Mouse (Mus musculus): Measurements from ENCODE around the gene Sv2a. TPM values are rescaled to one million over a fixed set of nuclear protein-coding genes. Genes with fewer than 3 reads are reported as not detected.
A peak's percentile ranks its signal among the peaks of the same experiment; 100 is the strongest.
"Not testable (repeated sequence)": the region's sequence is repeated elsewhere in the genome, so short reads cannot be mapped to it uniquely, and the experiment has no call there.

Gene Sv2a
- polyA plus RNA-seq, 1 experiment from 2014 or later: 6.4 TPM

DNA sequence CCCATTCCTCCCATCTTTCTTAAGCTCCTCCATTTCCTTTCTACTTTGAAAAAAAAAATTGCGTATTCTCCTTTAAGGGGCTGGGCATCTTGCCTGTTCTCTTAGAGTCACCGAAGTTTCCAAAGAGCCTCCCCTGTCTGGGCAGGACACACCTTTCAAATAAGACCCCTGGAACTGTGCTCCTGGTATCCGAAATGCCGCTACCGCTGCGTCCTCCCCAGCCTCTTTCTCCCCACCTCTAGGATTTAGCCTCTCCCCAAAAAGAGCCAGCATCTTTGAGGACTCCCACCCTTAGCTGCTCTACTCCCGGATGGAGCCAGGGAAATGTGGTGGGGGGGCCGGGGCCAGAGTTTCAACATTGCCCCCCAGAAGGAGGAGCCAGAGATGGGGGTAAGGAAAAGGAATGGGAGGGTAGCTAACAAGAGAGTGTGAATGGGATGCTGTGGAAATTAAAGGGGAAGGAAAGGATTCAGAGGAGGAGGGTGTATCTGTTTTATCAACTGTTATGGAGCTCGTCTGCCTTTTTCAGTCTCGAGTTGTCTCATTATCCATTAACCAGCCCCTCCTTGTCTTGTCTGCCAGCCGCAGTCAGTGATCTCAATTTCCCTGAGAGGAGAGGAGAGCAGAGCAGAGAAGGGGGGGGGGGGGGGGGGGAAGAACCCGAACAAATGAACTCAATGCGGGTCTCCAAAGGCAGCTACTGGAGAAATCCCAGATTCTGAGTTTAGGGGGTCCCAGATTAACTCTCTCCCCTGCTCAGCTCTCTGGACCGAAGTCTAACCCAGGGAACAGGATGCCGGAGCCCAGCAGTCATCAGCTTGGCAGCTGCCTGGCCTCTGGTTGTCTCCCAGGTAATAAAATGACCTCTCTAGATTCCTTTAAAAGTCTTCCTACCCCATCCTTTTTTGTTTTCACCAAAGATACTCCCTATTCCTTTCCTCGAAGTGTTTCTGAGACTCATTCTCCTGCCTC is 18.8 kb upstream of the Sv2a start, which contains the start of gene Mtmr11:
TSS of gene Mtmr11 (plus strand) at position 136 of the 972 bp plus-strand sequence.
- peak within 1 kb of the TSS; percentile 54 for H3K4me3 ChIP-seq (replicated peaks)
- H3K4me1 ChIP-seq: peaks cover 13% of the 10 kb centered on the region
- peak within 1 kb of the TSS; percentile 41; the same call in 1 of the 2 replicates for H3K9ac ChIP-seq
- H3K4me2 ChIP-seq: peak within 1 kb of the TSS; percentile 92
- H3K9me3 ChIP-seq: no peaks in the 10 kb centered on the region
- peak within 1 kb of the TSS; percentile 85 for H3K27ac ChIP-seq
- no peaks in the 10 kb centered on the region for H3K36me3 ChIP-seq
- H3K27me3 ChIP-seq (replicated peaks): no peaks in the 10 kb centered on the region
- 5% methylated on average over 16 of the region's 16 CpGs for WGBS
- ATAC-seq (ENCODE audit: insufficient read depth, low FRiP score, low read depth): no peak

DNA sequence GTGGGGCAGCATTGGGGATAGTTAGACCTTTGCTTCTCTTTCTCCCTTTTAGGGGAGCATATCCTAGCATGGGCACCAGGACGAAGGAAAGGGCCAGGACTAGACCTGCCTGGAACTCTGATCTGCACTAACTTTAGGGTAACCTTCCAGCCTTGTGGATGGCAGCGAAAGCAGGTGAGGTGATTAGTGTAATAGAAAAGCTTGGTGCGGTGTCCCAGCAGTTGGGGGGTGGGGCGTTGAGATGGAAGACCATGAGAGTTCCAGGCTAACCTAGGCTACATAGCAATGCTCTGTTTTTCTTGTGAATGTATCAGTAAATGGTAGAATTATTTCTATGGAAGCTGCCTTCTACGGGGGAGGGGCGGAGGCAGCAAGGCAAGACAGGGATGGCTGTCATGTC is 17.9 kb upstream of the Sv2a start:
- peak overlapping the region; percentile 54; the same call in 1 of the 2 replicates for H3K4me3 ChIP-seq (replicated peaks)
- peak overlapping the region; percentile 85; the same call in 1 of the 2 replicates for H3K27ac ChIP-seq
- peaks cover 13% of the 10 kb centered on the region for H3K4me1 ChIP-seq
- no peak overlapping the region for H3K9ac ChIP-seq
- no peaks in the 10 kb centered on the region for H3K9me3 ChIP-seq
- no peaks in the 10 kb centered on the region for H3K27me3 ChIP-seq (replicated peaks)
- H3K4me2 ChIP-seq: peak overlapping the region; percentile 10; the same call in 1 of the 2 replicates
- 90% methylated on average over 6 of the region's 6 CpGs for WGBS
- H3K36me3 ChIP-seq: no peaks in the 10 kb centered on the region
- ATAC-seq (ENCODE audit: insufficient read depth, low FRiP score, low read depth): no peak

DNA sequence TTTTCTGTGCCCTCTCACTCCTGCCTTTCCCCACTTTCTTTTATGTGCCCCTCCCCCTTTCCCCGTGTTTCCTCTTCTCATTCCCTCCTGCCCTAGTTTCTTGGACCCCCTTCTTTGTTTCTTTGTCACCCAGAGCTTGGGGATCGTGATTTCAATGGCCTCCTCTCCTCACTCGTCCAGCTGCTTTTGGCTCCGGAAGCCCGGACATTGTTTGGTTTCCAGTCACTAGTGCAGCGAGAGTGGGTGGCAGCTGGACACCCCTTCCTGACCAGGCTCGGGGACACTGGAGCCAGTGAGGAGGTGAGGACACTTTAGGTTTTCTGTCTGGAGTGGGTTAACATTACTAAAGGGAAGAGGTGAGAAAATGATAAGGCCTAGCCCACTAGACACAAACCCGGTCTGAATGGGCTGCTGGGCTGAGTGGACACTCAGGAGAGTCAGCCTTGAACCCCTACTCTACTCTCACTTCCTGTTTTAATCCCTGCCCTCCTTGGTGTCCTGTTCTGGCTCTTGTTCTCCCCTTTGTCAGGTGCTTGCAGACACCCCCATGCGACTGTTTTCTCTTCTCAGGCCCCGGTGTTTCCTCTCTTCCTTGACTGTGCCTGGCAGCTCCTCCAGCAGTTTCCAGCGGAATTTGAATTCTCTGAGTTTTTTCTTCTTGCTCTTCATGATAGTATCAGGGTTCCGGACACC is 12.3 kb upstream of the Sv2a start:
- no peak for ATAC-seq (ENCODE audit: insufficient read depth, low FRiP score, low read depth)
- Histone ChIP-seq H3K27me3 (replicated peaks) (no peaks in the 10 kb centered on the region), H3K4me3 (replicated peaks) (no peak overlapping the region), H3K9ac (no peak overlapping the region), H3K9me3 (no peaks in the 10 kb centered on the region), H3K4me1 (peaks cover 15% of the 10 kb centered on the region), H3K27ac (no peak overlapping the region), H3K4me2 (no peak overlapping the region), H3K36me3 (no peaks in the 10 kb centered on the region)
- 72% methylated on average over 12 of the region's 12 CpGs for WGBS

DNA sequence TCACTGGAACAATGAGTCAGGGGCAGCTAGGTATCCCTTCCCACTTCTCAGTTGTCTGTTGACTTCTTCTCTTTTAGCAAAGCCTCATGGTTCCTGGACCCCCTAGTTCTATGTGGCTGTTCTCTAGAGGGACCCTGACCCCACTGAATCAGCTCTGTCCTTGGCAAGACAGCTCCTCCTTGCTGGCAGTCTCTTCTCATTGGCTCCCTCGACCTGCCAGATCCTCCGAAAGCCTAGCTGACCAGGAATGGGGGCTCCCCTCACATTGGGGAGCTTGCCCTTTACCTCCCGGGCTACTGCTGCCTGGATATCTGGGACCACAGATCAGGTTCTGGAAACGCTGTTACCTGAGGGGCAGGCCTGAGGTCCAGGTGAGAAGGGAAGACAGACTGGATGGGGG is 10.7 kb upstream of the Sv2a start:
- Histone ChIP-seq H3K36me3 (no peaks in the 10 kb centered on the region), H3K9me3 (no peaks in the 10 kb centered on the region), H3K4me1 (peaks cover 20% of the 10 kb centered on the region), H3K4me3 (replicated peaks) (no peak overlapping the region), H3K27me3 (replicated peaks) (no peaks in the 10 kb centered on the region), H3K4me2 (no peak overlapping the region), H3K9ac (no peak overlapping the region), H3K27ac (peak overlapping the region; percentile 99; the same call in 1 of the 2 replicates)
- ATAC-seq (ENCODE audit: insufficient read depth, low FRiP score, low read depth): no peak
- whole genome bisulfite sequencing: 94% methylated on average over 4 of the region's 4 CpGs

DNA sequence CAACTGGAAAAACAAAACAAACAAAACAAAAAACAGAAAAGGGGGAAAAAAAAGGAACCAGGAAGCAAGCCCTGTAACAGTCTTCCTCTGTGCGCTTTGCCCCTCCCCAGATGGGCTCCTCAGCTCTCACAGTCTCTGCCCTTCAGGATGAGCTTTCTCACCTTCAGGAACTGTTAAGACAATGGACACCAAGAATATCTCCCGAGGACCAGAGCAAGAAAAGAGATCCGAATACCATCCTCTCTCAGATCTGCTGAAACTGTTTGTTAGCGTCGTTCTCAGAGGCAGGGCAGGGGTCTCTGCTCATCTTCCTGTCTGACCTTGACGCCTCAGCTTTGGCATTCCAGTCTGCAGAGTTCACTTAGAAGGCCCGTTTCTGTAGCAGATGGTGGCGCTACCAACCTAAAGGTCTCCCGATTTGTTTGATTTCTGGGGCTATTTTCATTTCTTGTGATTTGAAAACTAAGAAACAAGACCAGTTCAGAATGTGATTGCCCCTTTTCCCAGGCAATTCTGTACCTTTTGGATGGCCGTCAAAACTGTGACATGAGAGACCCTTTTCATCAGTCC is 9.9 kb upstream of the Sv2a start:
- 52% methylated on average over 10 of the region's 10 CpGs for WGBS
- peak overlapping the region; percentile 95; the same call in 1 of the 2 replicates for H3K4me3 ChIP-seq (replicated peaks)
- no peaks in the 10 kb centered on the region for H3K27me3 ChIP-seq (replicated peaks)
- no peak for ATAC-seq (ENCODE audit: insufficient read depth, low FRiP score, low read depth)
- no peaks in the 10 kb centered on the region for H3K9me3 ChIP-seq
- H3K4me1 ChIP-seq: peaks cover 20% of the 10 kb centered on the region
- peak overlapping the region; percentile 89 for H3K4me2 ChIP-seq
- peak overlapping the region; percentile 99 for H3K27ac ChIP-seq
- peak overlapping the region; percentile 65; the same call in 1 of the 2 replicates for H3K9ac ChIP-seq
- no peaks in the 10 kb centered on the region for H3K36me3 ChIP-seq

DNA sequence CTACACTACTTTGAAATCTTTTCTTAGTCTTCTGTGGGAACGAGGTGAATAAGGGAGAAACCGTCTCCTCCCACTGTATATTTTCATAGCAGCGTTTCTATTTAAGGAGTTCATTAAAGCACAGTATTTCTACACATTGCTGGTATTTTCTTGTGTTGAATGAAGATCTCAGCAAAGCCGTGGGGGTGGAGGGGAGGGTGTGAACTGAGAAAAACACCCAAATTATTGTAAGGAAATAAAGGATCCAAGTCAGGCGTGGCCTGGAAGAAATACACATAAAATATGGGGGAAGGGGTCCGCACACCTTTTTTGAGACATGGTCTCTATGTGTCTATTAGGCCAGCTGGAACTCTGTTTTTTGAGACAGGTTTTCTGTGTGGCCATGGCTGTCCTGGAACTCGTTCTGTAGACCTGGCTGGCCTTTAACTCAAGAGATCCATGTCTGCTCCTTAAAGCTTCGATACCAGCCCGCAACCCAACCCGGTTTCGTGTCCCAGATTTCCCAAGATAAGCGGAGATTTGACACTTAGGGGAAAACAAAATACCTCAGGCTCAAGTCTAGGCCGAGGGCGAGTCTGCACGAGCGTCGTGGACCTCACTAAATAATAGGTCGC is 9.3 kb upstream of the Sv2a start:
- WGBS: 13% methylated on average over 18 of the region's 18 CpGs
- ATAC-seq (ENCODE audit: insufficient read depth, low FRiP score, low read depth): no peak
- peak overlapping the region; percentile 65 for H3K9ac ChIP-seq
- H3K4me3 ChIP-seq (replicated peaks): peak overlapping the region; percentile 95
- peak overlapping the region; percentile 99 for H3K27ac ChIP-seq
- no peaks in the 10 kb centered on the region for H3K9me3 ChIP-seq
- H3K4me1 ChIP-seq: peaks cover 20% of the 10 kb centered on the region
- no peaks in the 10 kb centered on the region for H3K27me3 ChIP-seq (replicated peaks)
- H3K36me3 ChIP-seq: peaks cover 5% of the 10 kb centered on the region; the same call in 1 of the 2 replicates
- H3K4me2 ChIP-seq: peak overlapping the region; percentile 89

DNA sequence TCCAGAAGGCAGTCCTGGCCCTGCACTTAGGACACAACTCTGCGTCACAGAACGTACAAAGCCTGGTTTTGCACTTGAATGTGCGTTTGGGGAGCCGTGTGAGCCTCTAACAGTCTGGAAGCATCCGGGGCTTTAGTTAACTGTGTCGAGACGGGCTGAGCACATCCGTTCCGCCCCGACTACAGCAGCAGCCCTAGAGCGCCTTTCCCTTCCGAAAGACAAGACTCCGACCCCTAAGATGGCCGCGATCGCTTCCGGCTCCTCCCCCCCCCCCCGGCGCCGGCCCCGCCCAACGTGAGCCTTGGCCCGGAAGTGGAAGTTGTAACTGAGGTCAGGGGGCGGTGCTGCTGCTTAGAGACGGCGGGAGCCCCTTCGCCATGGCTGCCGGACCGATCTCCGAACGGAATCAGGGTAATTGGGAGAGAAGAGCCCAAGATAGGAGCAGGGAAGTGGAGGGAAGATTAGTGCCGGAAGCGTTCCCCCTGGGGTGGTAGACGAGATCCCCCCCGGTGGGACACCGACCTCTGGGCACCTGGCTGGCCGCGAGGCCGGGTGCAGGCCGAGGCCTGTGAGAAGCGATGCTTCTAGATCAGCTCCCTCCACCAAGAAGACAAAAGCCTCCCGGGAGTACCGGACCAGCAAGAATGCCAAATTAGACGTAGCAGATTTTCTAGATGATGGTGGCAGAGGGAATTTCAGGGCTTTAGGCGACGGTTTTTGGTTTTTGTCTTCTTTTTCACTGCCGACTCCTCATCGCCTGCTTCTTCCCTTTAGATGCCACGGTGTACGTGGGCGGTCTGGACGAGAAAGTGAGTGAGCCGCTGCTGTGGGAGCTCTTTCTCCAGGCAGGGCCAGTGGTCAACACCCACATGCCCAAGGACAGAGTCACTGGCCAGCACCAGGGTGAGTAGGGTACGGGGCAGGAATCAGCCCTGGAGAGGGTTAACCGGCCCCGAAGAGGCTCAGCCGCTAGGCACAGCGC is 8.5 kb upstream of the Sv2a start, which contains the start of gene Sf3b4:
TSS of gene Sf3b4 (plus strand) at position 136 of the 982 bp plus-strand sequence.
- no peaks in the 10 kb centered on the region for H3K9me3 ChIP-seq
- H3K27me3 ChIP-seq (replicated peaks): no peaks in the 10 kb centered on the region
- peaks cover 20% of the 10 kb centered on the region for H3K4me1 ChIP-seq
- H3K9ac ChIP-seq: peak within 1 kb of the TSS; percentile 88
- peaks cover 7% of the 10 kb centered on the region for H3K36me3 ChIP-seq
- H3K4me2 ChIP-seq: peak within 1 kb of the TSS; percentile 89
- peak; percentile 93 for ATAC-seq (ENCODE audit: insufficient read depth, low FRiP score, low read depth)
- WGBS: under 1% methylated on average over 57 of the region's 58 CpGs
- peak within 1 kb of the TSS; percentile 95 for H3K4me3 ChIP-seq (replicated peaks)
- H3K27ac ChIP-seq: peak within 1 kb of the TSS; percentile 99

DNA sequence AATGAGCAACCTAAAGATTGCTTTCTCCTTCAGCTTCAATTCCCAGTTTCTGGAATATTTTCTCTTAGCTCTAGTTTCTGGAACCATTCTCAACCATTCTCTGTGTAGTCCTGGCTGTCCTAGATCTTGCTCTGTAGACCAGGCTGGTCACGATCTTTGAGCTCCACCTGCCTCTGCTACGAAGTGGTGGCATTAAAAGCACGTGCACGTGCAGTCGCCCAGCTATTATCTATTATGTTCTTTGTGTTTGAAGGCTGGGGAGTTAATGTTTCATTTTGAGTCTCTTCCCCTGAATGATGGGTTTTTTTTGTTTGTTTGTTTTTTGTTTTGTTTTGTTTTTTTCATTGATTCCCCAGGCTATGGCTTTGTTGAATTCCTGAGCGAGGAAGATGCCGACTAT is 7.8 kb upstream of the Sv2a start:
- peaks cover 20% of the 10 kb centered on the region for H3K4me1 ChIP-seq
- no peak overlapping the region for H3K27ac ChIP-seq
- H3K4me3 ChIP-seq (replicated peaks): peak overlapping the region; percentile 95
- no peak for ATAC-seq (ENCODE audit: insufficient read depth, low FRiP score, low read depth)
- peaks cover 13% of the 10 kb centered on the region for H3K36me3 ChIP-seq
- peak overlapping the region; percentile 88 for H3K9ac ChIP-seq
- H3K9me3 ChIP-seq: no peaks in the 10 kb centered on the region
- WGBS: 33% methylated on average over 7 of the region's 7 CpGs
- H3K4me2 ChIP-seq: peak overlapping the region; percentile 89
- H3K27me3 ChIP-seq (replicated peaks): no peaks in the 10 kb centered on the region

DNA sequence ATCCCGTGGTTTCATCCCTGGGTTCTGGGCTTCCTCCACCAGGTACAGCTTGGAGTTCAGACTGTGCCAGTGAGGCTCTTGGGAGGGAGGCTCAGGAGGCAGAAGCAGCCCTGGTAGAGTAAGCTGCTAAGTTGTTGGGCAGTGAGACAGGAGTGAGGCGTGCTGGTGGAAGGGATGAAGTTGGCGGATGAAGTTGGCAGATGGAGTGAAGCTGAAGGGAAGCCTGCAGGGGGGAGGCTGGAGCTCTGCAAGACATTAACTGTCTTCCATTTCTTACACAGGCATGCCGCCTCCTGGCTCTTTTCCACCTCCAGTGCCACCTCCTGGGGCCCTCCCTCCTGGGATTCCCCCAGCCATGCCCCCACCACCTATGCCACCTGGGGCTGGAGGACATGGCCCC is 6.9 kb upstream of the Sv2a start:
- ATAC-seq (ENCODE audit: insufficient read depth, low FRiP score, low read depth); H3K27ac ChIP-seq; H3K9me3 ChIP-seq; H3K27me3 ChIP-seq (replicated peaks); H3K4me3 ChIP-seq (replicated peaks); H3K9ac ChIP-seq: not testable (repeated sequence)
- Histone ChIP-seq H3K4me2 (0 out of 2 replicates have a peak overlapping the region, but pooled peaks have one; percentile 29), H3K4me1 (peaks cover 20% of the 10 kb centered on the region), H3K36me3 (peaks cover 16% of the 10 kb centered on the region)
- 91% methylated on average over 4 of the region's 4 CpGs for WGBS

DNA sequence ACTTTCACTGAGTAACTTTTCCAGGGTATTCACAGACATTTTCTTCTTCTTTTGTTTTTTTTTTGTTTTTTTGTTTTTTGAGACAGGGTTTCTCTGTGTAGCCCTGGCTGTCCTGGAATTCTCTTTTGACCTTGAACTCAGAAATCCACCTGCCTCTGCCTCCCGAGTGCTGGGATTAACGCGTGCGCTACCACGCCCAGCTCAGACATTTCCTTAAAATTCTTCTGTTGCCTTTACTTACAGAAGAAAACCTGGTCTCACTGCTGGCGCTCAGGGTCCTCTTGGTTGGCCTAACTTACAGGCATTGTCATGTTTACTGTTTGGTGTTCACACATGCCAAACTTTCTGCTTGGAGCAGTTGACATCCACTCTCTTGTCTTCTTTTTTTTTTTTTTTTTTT is 5.7 kb upstream of the Sv2a start:
- H3K27me3 ChIP-seq (replicated peaks): no peaks in the 10 kb centered on the region
- peaks cover 18% of the 10 kb centered on the region for H3K4me1 ChIP-seq
- no peak overlapping the region for H3K4me2 ChIP-seq
- no peak overlapping the region for H3K4me3 ChIP-seq (replicated peaks)
- ATAC-seq (ENCODE audit: insufficient read depth, low FRiP score, low read depth): no peak
- no peak overlapping the region for H3K27ac ChIP-seq
- H3K9ac ChIP-seq: no peak overlapping the region
- H3K9me3 ChIP-seq: no peaks in the 10 kb centered on the region
- WGBS: 92% methylated on average over 6 of the region's 6 CpGs
- H3K36me3 ChIP-seq: peaks cover 16% of the 10 kb centered on the region

Measured in stomach, embryonic 15.5 days (tissue).